Mouse (Mus musculus) forebrain, embryonic 10.5 days (tissue): ENCODE results near the gene Tnfrsf1b. TPM values are rescaled to one million over a fixed set of nuclear protein-coding genes. Genes with fewer than 3 reads are reported as not detected.
A peak's percentile ranks its signal among the peaks of the same experiment; 100 is the strongest.

ENCODE experiments used
- DNase-seq: peaks from one replicate; pipeline ENCODE4 v3.0.0-alpha.2; 2017; ENCODE audit warnings: low spot score; ENCODE audit errors: extremely low spot score
- H3K27ac ChIP-seq: fragments of 300-500 bp; sonication (generic); 2 replicates; pipeline ENCODE4 v1.5.1; 2016; ENCODE audit warnings: mild to moderate bottlenecking
- H3K27me3 ChIP-seq: fragments of 300-500 bp; sonication (generic); 2 replicates; pipeline ENCODE4 v1.6.1; 2016; ENCODE audit warnings: mild to moderate bottlenecking; ENCODE audit not compliant: poor library complexity, severe bottlenecking
- H3K36me3 ChIP-seq: fragments of 300-500 bp; sonication (generic); replicated peaks from 2 replicates; pipeline ENCODE4 v1.6.1; 2016; ENCODE audit warnings: mild to moderate bottlenecking, moderate library complexity
- H3K4me1 ChIP-seq: fragments of 300-500 bp; sonication (generic); 2 replicates; pipeline ENCODE4 v1.6.1; 2016
- H3K4me3 ChIP-seq: fragments of 300-500 bp; sonication (generic); 2 replicates; pipeline ENCODE4 v1.5.1; 2016; ENCODE audit warnings: mild to moderate bottlenecking, moderate library complexity
- H3K9me3 ChIP-seq: fragments of 300-500 bp; sonication (generic); 2 replicates; pipeline ENCODE4 v1.6.1; 2016; ENCODE audit warnings: mild to moderate bottlenecking, moderate library complexity
- WGBS: fragments of 180-500 bp; shearing (Covaris S2); methylation state at CpG from one replicate; pipeline ENCODE4 v1.1.7; 2016; 5-methylcytosine and 5-hydroxymethylcytosine counted together
- polyA plus RNA-seq: library from polyadenylated mRNA; unstranded; fragments of >200 nt; fragmentation: Nextera tagmentation; extraction: Ambion mirVana; gene quantifications from 2 replicates; pipeline ENCODE4 v1.2.1, GENCODE M21; 2016

Gene Tnfrsf1b
- polyA plus RNA-seq, 1 experiment from 2014 or later = 2.1 TPM

- Histone ChIP-seq H3K36me3 (no peaks in the 10 kb centered on the region), H3K4me3 (no peak overlapping the region), H3K27me3 (no peaks in the 10 kb centered on the region), H3K9me3 (no peaks in the 10 kb centered on the region), H3K27ac (no peak overlapping the region), H3K4me1 (peaks cover 12% of the 10 kb centered on the region)
- WGBS = 92% methylated on average over 6 of the region's 6 CpGs
- no peak for DNase-seq
Measured at GRCm38 (mm10) chr4:145229051-145229450, 17.6 kb downstream of the Tnfrsf1b start.

- no peak overlapping the region for H3K27ac ChIP-seq
- WGBS = 86% methylated on average over 4 of the region's 4 CpGs
- no peaks in the 10 kb centered on the region for H3K27me3 ChIP-seq
- H3K4me3 ChIP-seq = no peak overlapping the region
- H3K36me3 ChIP-seq = no peaks in the 10 kb centered on the region
- no peaks in the 10 kb centered on the region for H3K9me3 ChIP-seq
- no peaks in the 10 kb centered on the region for H3K4me1 ChIP-seq
- no peak for DNase-seq
Measured at GRCm38 (mm10) chr4:145224613-145225012, 22.1 kb downstream of the Tnfrsf1b start.

DNA sequence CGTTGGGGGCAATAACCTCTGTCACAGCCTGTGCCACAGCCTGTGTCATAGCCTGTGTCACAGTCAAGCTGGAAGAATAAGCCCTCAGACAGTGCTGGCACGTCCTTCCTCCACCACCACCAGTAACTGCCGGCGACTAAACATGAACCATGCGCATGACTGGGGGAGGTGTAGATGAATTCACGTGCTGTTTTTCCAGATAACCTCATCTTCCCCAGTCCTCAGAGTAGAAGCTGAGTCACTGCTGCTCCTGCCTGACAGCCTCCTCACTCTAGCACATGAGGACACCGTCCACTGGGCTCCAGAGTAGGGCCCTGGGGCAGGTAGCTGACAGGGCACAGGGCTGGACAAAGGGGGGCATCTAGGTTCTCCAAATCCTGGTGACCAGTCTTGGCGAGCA lies 24.6 kb downstream of the Tnfrsf1b start:
- no peaks in the 10 kb centered on the region for H3K9me3 ChIP-seq
- H3K27me3 ChIP-seq = no peaks in the 10 kb centered on the region
- no peak overlapping the region for H3K27ac ChIP-seq
- H3K4me3 ChIP-seq = no peak overlapping the region
- H3K36me3 ChIP-seq = no peaks in the 10 kb centered on the region
- no peaks in the 10 kb centered on the region for H3K4me1 ChIP-seq
- no peak for DNase-seq
- WGBS = 84% methylated on average over 8 of the region's 8 CpGs

DNA sequence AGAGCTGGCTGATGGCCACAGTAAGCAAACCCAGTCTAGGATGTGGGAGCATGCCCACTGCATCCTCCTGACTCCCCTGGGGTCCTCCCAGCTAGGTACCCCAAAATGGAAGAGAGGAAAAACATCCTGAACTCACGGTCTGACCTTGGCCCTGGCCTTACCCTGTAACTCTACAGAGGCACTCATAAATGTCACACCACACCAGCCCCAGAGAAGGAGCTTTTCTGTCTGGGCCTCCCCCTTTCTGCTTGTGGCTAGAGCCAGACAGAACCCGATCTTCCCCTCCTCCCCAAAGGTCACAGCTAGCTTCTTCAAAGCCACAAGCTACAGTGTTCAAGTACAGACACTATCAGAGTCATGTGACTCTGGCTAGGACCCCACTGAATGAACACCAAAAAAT lies 25.3 kb downstream of the Tnfrsf1b start:
- no peaks in the 10 kb centered on the region for H3K9me3 ChIP-seq
- H3K4me3 ChIP-seq = no peak overlapping the region
- H3K27ac ChIP-seq = no peak overlapping the region
- no peak for DNase-seq
- no peaks in the 10 kb centered on the region for H3K27me3 ChIP-seq
- no peaks in the 10 kb centered on the region for H3K36me3 ChIP-seq
- H3K4me1 ChIP-seq = no peaks in the 10 kb centered on the region
- WGBS = 84% methylated on average over 2 of the region's 2 CpGs

DNA sequence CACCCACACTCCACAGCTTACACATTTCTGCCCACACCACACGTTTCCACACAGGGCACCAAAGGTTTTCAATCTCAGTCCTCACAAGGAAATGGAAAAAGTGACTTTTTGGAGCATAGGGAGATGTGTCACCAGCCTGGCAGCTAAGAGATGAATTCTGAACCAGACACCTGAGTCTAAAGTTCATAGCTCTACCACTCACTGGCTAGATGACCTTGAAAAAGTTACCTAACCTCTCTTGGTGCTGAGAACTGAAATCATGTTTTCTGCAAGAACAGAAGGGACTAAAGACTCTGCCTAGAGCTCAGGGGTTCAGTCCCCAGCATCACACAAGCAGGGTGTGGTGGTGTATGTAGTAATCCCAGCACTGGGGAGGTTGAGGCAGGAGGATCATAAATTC lies 26.7 kb downstream of the Tnfrsf1b start:
- Histone ChIP-seq H3K4me3 (no peak overlapping the region), H3K27me3 (no peaks in the 10 kb centered on the region), H3K36me3 (no peaks in the 10 kb centered on the region), H3K9me3 (no peaks in the 10 kb centered on the region), H3K4me1 (peaks cover 2% of the 10 kb centered on the region), H3K27ac (no peak overlapping the region)
- WGBS = 82% methylated on average over 1 of the region's 1 CpGs
- DNase-seq = no peak

- 65% methylated on average over 15 of the region's 15 CpGs for WGBS
Measured at GRCm38 (mm10) chr4:145219240-145219985, 27.3 kb downstream of the Tnfrsf1b start.

DNA sequence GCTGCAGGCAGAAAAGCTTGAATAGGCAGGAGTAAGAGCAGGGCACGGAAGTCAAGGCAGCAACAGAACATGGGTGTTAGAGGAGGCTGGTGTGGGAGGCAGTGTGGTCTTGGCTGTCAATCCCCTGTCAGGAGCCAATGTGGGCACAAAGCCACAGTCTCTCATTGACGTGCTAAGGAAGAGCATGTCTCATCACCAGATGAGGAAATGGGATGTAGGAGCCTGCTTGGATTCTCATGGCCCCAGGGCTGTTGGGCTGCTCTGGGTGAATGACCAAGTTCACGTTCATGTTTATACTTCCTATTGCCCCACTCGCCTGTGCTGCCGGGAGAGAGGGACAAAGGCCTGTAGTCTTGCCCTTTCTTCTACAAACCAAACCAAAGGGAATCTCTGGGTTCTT lies 28.8 kb downstream of the Tnfrsf1b start:
- peaks cover 9% of the 10 kb centered on the region for H3K4me1 ChIP-seq
- no peaks in the 10 kb centered on the region for H3K27me3 ChIP-seq
- H3K36me3 ChIP-seq = no peaks in the 10 kb centered on the region
- 73% methylated on average over 5 of the region's 5 CpGs for WGBS
- no peaks in the 10 kb centered on the region for H3K9me3 ChIP-seq
- no peak overlapping the region for H3K4me3 ChIP-seq
- no peak for DNase-seq
- no peak overlapping the region for H3K27ac ChIP-seq

More at GRCm38 (mm10) chr4:145219240-145219985, 27.3 kb downstream of the Tnfrsf1b start:
- no peaks in the 10 kb centered on the region for H3K36me3 ChIP-seq
- H3K4me3 ChIP-seq = no peak overlapping the region
- no peak overlapping the region for H3K27ac ChIP-seq
- no peaks in the 10 kb centered on the region for H3K9me3 ChIP-seq
- H3K27me3 ChIP-seq = no peaks in the 10 kb centered on the region
- no peak for DNase-seq
- peaks cover 8% of the 10 kb centered on the region for H3K4me1 ChIP-seq

DNA sequence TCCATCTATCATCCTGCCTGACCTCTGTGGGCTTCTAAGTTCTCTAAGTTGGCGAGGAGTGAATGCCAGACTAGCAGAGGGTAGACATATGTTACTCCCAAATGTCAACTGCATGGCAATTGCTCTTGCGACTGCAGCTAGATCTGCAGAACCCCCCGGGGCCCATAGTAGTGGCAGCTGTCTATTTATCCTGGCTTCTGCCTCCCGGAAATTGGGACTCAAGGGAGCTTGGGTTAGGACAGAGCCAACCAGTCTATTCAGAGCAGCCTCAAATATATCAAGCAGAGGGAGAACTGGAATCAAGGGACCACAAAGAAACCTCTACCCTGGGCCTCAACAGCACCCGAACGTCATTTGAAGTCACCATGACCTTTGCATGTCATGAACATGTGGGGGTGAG lies 29.6 kb downstream of the Tnfrsf1b start:
- H3K9me3 ChIP-seq = no peaks in the 10 kb centered on the region
- no peaks in the 10 kb centered on the region for H3K36me3 ChIP-seq
- H3K27ac ChIP-seq = no peak overlapping the region
- DNase-seq = no peak
- no peak overlapping the region for H3K4me3 ChIP-seq
- peaks cover 9% of the 10 kb centered on the region for H3K4me1 ChIP-seq
- no peaks in the 10 kb centered on the region for H3K27me3 ChIP-seq
- 90% methylated on average over 6 of the region's 6 CpGs for WGBS

- Histone ChIP-seq H3K27me3 (no peaks in the 10 kb centered on the region), H3K27ac (no peak overlapping the region), H3K9me3 (no peaks in the 10 kb centered on the region), H3K4me3 (no peak overlapping the region), H3K36me3 (no peaks in the 10 kb centered on the region), H3K4me1 (peaks cover 9% of the 10 kb centered on the region)
- 91% methylated on average over 2 of the region's 2 CpGs for WGBS
- no peak for DNase-seq
Measured at GRCm38 (mm10) chr4:145215396-145215795, 31.3 kb downstream of the Tnfrsf1b start.

DNA sequence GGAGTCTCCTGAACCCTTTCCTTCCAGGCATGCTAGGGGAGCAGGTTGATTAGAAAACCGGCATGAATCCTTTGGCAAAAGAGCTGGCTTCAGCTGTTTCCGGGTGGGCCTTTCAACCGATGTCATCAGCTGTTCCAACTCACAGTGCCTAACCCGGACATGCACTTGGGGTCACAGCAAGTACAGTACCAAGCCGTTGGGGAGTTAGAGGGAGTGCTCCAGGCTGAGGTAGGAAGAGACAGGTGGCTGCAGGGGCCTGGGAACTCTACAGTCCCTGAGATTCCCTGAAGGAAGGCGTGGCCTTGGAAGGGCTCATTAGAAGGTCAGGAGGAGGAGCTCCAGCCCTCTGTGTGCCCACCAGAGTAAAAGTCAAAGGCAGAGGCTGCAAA lies 31.9 kb downstream of the Tnfrsf1b start:
- Histone ChIP-seq H3K36me3 (no peaks in the 10 kb centered on the region), H3K4me1 (peaks cover 11% of the 10 kb centered on the region), H3K27me3 (no peaks in the 10 kb centered on the region), H3K9me3 (no peaks in the 10 kb centered on the region), H3K27ac (0 out of 2 replicates have a peak overlapping the region, but pooled peaks have one; percentile 35), H3K4me3 (no peak overlapping the region)
- WGBS = 66% methylated on average over 6 of the region's 6 CpGs
- no peak for DNase-seq

DNA sequence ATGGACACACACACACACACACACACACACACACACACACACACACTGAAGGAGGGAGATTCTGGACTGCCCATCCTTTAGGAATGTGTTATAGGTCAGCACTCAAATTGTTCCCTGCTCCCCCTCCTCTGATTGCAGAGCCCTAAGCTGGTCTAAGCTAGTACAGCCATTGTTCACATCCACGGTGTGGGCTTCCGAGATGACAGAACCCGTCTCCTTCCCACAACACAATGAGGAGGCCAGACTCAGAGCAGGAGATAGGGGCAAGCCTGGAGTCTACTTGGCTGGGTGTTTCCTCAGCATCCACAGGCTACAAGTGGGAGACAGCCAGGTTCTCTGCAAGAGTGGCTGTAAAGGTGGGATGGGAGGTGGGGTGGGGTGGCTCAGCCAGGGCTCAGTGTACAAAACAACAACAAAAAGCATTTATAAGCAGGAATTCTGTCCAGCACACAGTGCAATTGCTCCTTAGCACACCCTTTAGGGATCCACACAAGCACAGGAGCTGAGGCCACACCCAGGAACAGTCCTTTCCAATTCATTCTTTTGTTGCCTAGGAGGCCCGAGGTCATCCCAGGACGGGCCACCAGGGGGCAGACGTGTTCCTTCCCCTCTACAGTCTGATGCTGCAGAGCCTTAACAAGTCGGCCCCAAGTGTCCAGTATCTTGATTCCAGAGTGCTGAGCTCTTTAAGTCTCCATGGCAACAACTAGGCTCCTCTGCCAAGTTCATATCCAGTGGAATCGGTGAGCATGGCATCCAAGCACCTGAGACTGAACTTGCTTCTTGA lies 32.5 kb downstream of the Tnfrsf1b start:
- H3K36me3 ChIP-seq = no peaks in the 10 kb centered on the region
- peak; percentile 90 for DNase-seq
- H3K9me3 ChIP-seq = no peaks in the 10 kb centered on the region
- H3K4me3 ChIP-seq = no peak overlapping the region
- H3K27me3 ChIP-seq = no peaks in the 10 kb centered on the region
- H3K4me1 ChIP-seq = peaks cover 15% of the 10 kb centered on the region
- 36% methylated on average over 8 of the region's 8 CpGs for WGBS
- H3K27ac ChIP-seq = peak overlapping the region; percentile 65

DNA sequence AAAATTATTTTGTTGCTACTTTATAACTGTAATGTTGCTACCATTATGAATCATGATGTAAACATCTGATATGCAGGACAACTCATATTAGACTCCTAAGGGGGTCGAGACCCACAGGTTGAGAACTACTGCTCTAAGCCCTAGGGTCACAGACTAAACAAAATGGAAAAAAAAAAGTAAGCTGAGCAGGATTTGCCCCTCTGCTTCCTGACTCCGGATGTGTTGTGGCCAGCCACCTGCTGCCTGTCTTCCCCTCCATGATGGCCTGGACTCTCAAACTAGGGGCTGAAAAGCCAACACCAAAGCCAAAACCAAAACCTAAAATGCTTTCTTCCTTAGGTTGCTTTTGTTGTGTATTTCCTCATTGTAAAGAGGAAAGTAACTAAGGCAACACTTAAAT lies 35.6 kb downstream of the Tnfrsf1b start:
- no peak for DNase-seq
- Histone ChIP-seq H3K27me3 (no peaks in the 10 kb centered on the region), H3K9me3 (no peaks in the 10 kb centered on the region), H3K27ac (no peak overlapping the region), H3K36me3 (no peaks in the 10 kb centered on the region), H3K4me1 (peaks cover 15% of the 10 kb centered on the region), H3K4me3 (no peak overlapping the region)
- WGBS = 81% methylated on average over 2 of the region's 2 CpGs

DNA sequence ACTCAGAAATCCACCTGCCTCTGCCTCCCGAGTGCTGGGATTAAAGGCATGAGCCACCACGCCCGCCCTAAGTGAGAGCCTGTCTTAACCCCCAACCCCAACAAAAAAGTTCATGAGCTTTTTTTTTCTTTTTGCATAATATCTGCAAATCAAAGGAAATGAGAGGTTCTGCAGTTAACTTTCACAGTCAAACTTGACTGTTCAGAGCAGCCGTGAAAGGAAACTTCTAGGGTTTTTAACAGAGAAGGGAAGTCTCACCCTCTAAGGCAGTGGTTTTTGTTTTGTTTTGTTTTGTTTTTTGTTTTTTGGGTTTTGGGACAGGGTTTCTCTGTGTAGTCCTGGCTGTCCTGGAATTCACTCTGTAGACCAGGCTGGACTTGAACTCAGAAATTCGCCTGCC lies 36.1 kb downstream of the Tnfrsf1b start:
- DNase-seq = no peak
- Histone ChIP-seq H3K36me3 (no peaks in the 10 kb centered on the region), H3K4me3 (no peak overlapping the region), H3K4me1 (peaks cover 15% of the 10 kb centered on the region), H3K27me3 (no peaks in the 10 kb centered on the region), H3K9me3 (no peaks in the 10 kb centered on the region), H3K27ac (no peak overlapping the region)
- 86% methylated on average over 5 of the region's 5 CpGs for whole genome bisulfite sequencing
